13 mouse cellular contexts compared by ENCODE assay signal in the genomic region with DNA sequence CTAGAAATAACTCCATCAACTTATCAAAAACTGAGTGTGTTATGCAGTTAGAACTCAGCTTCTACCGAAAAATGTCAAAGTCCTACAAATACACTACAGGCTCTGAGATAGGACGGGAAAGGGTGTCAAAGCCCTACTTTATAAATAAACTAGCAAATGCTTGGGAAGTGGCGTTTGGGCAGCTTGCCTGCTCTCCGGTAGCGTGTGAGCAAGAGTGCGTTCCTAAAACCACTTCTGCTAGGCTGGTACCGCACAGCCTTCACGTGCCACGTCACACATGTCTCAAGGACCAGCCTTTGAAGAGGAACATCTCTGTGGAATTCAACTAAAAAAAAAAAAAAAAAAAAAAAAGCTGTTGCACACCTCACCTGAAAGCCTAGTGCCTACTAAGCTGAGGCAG. TPM values are rescaled to one million over a fixed set of nuclear protein-coding genes. Genes with fewer than 3 reads are reported as not detected.
DNase-seq lines count a peak whose midpoint lies in the region; ATAC-seq and TF ChIP-seq lines count a peak whose summit lies in the region.
"Had no signal": no experiment of that assay in that cellular context is flagged by ENCODE, and none has a peak within 500 bp of the region (broad histone marks: within the 10 kb centered on the region; RNA-seq: fewer than 3 reads in every experiment).

No protein-coding gene starts in this region.

- H3K4me1 ChIP-seq in heart, embryonic 14.5 days (ENCODE audit: control insufficient read depth in 2 of 2, insufficient read depth in 2 of 2, low read length in 2 of 2): peaks cover 40 to 68% of the 10 kb centered on the region in 2 experiments
- H3K4me1 ChIP-seq in lung, embryonic 14.5 days (ENCODE audit: insufficient read depth): peaks cover 12% of the 10 kb centered on the region; the same call in 1 of the 2 replicates
- peaks cover 22% of the 10 kb centered on the region for H3K4me1 ChIP-seq in limb, embryonic 10.5 days
- peaks cover 30% of the 10 kb centered on the region for H3K4me1 ChIP-seq in intestine, embryonic 15.5 days (replicated peaks)

- DNase-seq in frontal cortex, postnatal 25 days (ENCODE audit: low spot score in 2 of 2): no peak
- peak; percentile 79 for DNase-seq in brain, adult 2 months (ENCODE audit: low read depth, low spot score)
- peak; percentile 53 for DNase-seq in lung, embryonic 14.5 days
- no peak for DNase-seq in limb, embryonic 10.5 days (ENCODE audit: low spot score)
- no peak for DNase-seq in spleen, postnatal 14 days (ENCODE audit: low spot score in 2 of 2)
- DNase-seq: adrenal gland, postnatal 36 days; kidney, postnatal 25 days had no signal

- H3K9ac ChIP-seq in heart, embryonic 14.5 days (ENCODE audit: low read length): no peak overlapping the region
- no peak overlapping the region for H3K9ac ChIP-seq in lung, embryonic 14.5 days
- H3K9ac ChIP-seq in intestine, embryonic 15.5 days: no peak overlapping the region
- H3K9ac ChIP-seq: stomach, embryonic 15.5 days had no signal

- H3K4me2 ChIP-seq in heart, embryonic 14.5 days (ENCODE audit: low read length): no peak overlapping the region
- H3K4me2 ChIP-seq in lung, embryonic 14.5 days: no peak overlapping the region
- no peak overlapping the region for H3K4me2 ChIP-seq in intestine, embryonic 15.5 days (replicated peaks)
- H3K4me2 ChIP-seq: stomach, embryonic 15.5 days had no signal

- no peaks in the 10 kb centered on the region for H3K36me3 ChIP-seq in heart, embryonic 14.5 days (ENCODE audit: control insufficient read depth, insufficient read depth, low read length)
- H3K36me3 ChIP-seq in lung, embryonic 14.5 days (ENCODE audit: insufficient read depth): no peaks in the 10 kb centered on the region
- no peaks in the 10 kb centered on the region for H3K36me3 ChIP-seq in limb, embryonic 10.5 days
- no peaks in the 10 kb centered on the region for H3K36me3 ChIP-seq in intestine, embryonic 15.5 days
- H3K36me3 ChIP-seq: stomach, embryonic 15.5 days had no signal

- H3K4me3 ChIP-seq in heart, embryonic 14.5 days (ENCODE audit: control insufficient read depth in 1 of 2, insufficient read depth in 1 of 2, low read depth in 1 of 2, low read length in 2 of 2): no peak overlapping the region
- H3K4me3 ChIP-seq in lung, embryonic 14.5 days (ENCODE audit: low read depth, low read length): no peak overlapping the region
- no peak overlapping the region for H3K4me3 ChIP-seq in limb, embryonic 10.5 days
- no peak overlapping the region for H3K4me3 ChIP-seq in intestine, embryonic 15.5 days (replicated peaks)
- H3K4me3 ChIP-seq: erythroblast, embryonic 14.5 days; myocyte; stomach, embryonic 15.5 days had no signal

- H3K27me3 ChIP-seq in heart, embryonic 14.5 days (ENCODE audit: control insufficient read depth, insufficient read depth, low read length): no peaks in the 10 kb centered on the region
- H3K27me3 ChIP-seq in lung, embryonic 14.5 days (ENCODE audit: insufficient read depth, low read length): no peaks in the 10 kb centered on the region
- H3K27me3 ChIP-seq in limb, embryonic 10.5 days (ENCODE audit: low read depth, poor library complexity, severe bottlenecking): no peaks in the 10 kb centered on the region; the same call in 1 of the 2 replicates
- no peaks in the 10 kb centered on the region for H3K27me3 ChIP-seq in intestine, embryonic 15.5 days (replicated peaks)
- H3K27me3 ChIP-seq: stomach, embryonic 15.5 days had no signal

- no peak for TF ChIP-seq CTCF in lung, embryonic 14.5 days (IDR thresholded peaks at IDR 0.05; ENCODE audit: low read depth)

- peak overlapping the region; percentile 48 to 65 for H3K27ac ChIP-seq in heart, embryonic 14.5 days (replicated peaks in 1 of 2; ENCODE audit: control insufficient read depth in 1 of 2, insufficient read depth in 1 of 2, low read depth in 2 of 2, low read length in 2 of 2)
- H3K27ac ChIP-seq in lung, embryonic 14.5 days (ENCODE audit: low read depth): no peak overlapping the region
- H3K27ac ChIP-seq in limb, embryonic 10.5 days: no peak overlapping the region
- no peak overlapping the region for H3K27ac ChIP-seq in intestine, embryonic 15.5 days

- H3K9me3 ChIP-seq in heart, embryonic 14.5 days (ENCODE audit: control insufficient read depth, low read length): no peaks in the 10 kb centered on the region
- H3K9me3 ChIP-seq in lung, embryonic 14.5 days (ENCODE audit: low read depth, low read length): no peaks in the 10 kb centered on the region
- H3K9me3 ChIP-seq in limb, embryonic 10.5 days (replicated peaks): no peaks in the 10 kb centered on the region
- H3K9me3 ChIP-seq in intestine, embryonic 15.5 days: no peaks in the 10 kb centered on the region
- H3K9me3 ChIP-seq: stomach, embryonic 15.5 days had no signal

- 26% methylated on average over 9 of the region's 9 CpGs for WGBS in heart, embryonic 14.5 days
- 28% methylated on average over 9 of the region's 9 CpGs for WGBS in lung, embryonic 14.5 days
- 90% methylated on average over 9 of the region's 9 CpGs for whole genome bisulfite sequencing in limb, embryonic 10.5 days
- WGBS in intestine, embryonic 15.5 days: 57% methylated on average over 9 of the region's 9 CpGs

- ATAC-seq in frontal cortex, adult (ENCODE audit: low TSS enrichment): peak; percentile 62
- ATAC-seq in heart, embryonic 14.5 days (ENCODE audit: insufficient number of reproducible peaks, insufficient read depth, low FRiP score, low read depth): no peak
- ATAC-seq in lung, embryonic 14.5 days (ENCODE audit: insufficient read depth): no peak
- ATAC-seq in intestine, embryonic 15.5 days: no peak

RNA-seq across cellular contexts. Expression of gene Ank, which starts 36.7 kb away (rescaled TPM):
- polyA plus RNA-seq in heart, embryonic 14.5 days (2014; fragmentation: Nextera tagmentation; extraction: Ambion mirVana): 13.6 and 15.9 TPM in 2 replicates
- 9.2 and 9.6 TPM in 2 replicates for polyA plus RNA-seq in lung, embryonic 14.5 days (2014; fragmentation: Nextera tagmentation; extraction: Ambion mirVana)
- polyA plus RNA-seq in limb, embryonic 10.5 days (2016; fragmentation: Nextera tagmentation; extraction: Ambion mirVana): 3.1 and 3.2 TPM in 2 replicates
- polyA plus RNA-seq in intestine, embryonic 15.5 days (2015; fragmentation: Nextera tagmentation; extraction: Ambion mirVana): 15.9 and 16.7 TPM in 2 replicates

Comparison
In these comparisons a context has a peak if more than half of its experiments do, and no peak if none do; other contexts are left out.
1. DNase-seq: peak in brain, adult 2 months (single experiment) and lung, embryonic 14.5 days (single experiment); none in frontal cortex, postnatal 25 days (0 of 2), limb, embryonic 10.5 days (single experiment) and spleen, postnatal 14 days (0 of 2).
2. H3K27ac ChIP-seq: peak in heart, embryonic 14.5 days (2 of 2); none in lung, embryonic 14.5 days (single experiment), limb, embryonic 10.5 days (single experiment) and intestine, embryonic 15.5 days (single experiment).